Mouse (Mus musculus) bone marrow macrophage, adult 2 months (primary cell): Measurements from ENCODE around the gene Pde2a.

Source experiments
- CTCF ChIP-seq: IDR thresholded peaks from 2 replicates; pipeline ENCODE4 v1.5.1; 2012; ENCODE audit warnings: low read depth, mild to moderate bottlenecking, low read length, moderate library complexity
- POLR2A ChIP-seq: IDR thresholded peaks from 2 replicates; pipeline ENCODE4 v1.6.1; 2012; ENCODE audit warnings: mild to moderate bottlenecking, low read depth, low read length, borderline replicate concordance

GRCm38 (mm10) chr7:101394569-101394968 is 26.9 kb upstream of the Pde2a start:
- no peak for TF ChIP-seq CTCF
- no peak for TF ChIP-seq POLR2A
